Mouse (Mus musculus) embryonic facial prominence, embryonic 12.5 days (tissue): ENCODE data around the gene Adamts3. TPM values are rescaled to one million over a fixed set of nuclear protein-coding genes. Genes with fewer than 3 reads are reported as not detected.

Source experiments
- ATAC-seq: fragments of 200-750 bp; cut with Nextera tagmentation; 2 replicates; pipeline ENCODE4 v1.8.0; 2017; ENCODE audit not compliant: insufficient number of reproducible peaks, insufficient read depth, low FRiP score, low TSS enrichment
- H3K27ac ChIP-seq: fragments of 300-500 bp; sonication (generic); 2 replicates; pipeline ENCODE4 v1.5.1; 2016; ENCODE audit warnings: mild to moderate bottlenecking
- H3K27me3 ChIP-seq: fragments of 300-500 bp; sonication (generic); 2 replicates; pipeline ENCODE4 v1.6.1; 2016; ENCODE audit warnings: mild to moderate bottlenecking, moderate library complexity
- H3K36me3 ChIP-seq: fragments of 300-500 bp; sonication (generic); 2 replicates; pipeline ENCODE4 v1.6.1; 2016; ENCODE audit warnings: mild to moderate bottlenecking
- H3K4me1 ChIP-seq: fragments of 300-500 bp; sonication (generic); 2 replicates; pipeline ENCODE4 v1.6.1; 2016
- H3K4me2 ChIP-seq: fragments of 300-500 bp; sonication (generic); replicated peaks from 2 replicates; pipeline ENCODE4 v1.6.1; 2016; ENCODE audit warnings: mild to moderate bottlenecking, moderate library complexity
- H3K4me3 ChIP-seq: fragments of 300-500 bp; sonication (generic); 2 replicates; pipeline ENCODE4 v1.5.1; 2016; ENCODE audit warnings: mild to moderate bottlenecking
- H3K9ac ChIP-seq: fragments of 300-500 bp; sonication (generic); 2 replicates; pipeline ENCODE4 v1.6.1; 2016; ENCODE audit warnings: mild to moderate bottlenecking, moderate library complexity
- H3K9me3 ChIP-seq: fragments of 300-500 bp; sonication (generic); 2 replicates; pipeline ENCODE4 v1.6.1; 2016; ENCODE audit warnings: mild to moderate bottlenecking, moderate library complexity
- WGBS: fragments of 180-500 bp; shearing (Covaris S2); methylation state at CpG from one replicate; pipeline ENCODE4 v1.1.7; 2016; 5-methylcytosine and 5-hydroxymethylcytosine counted together
- polyA plus RNA-seq: library from polyadenylated mRNA; unstranded; fragments of >200 nt; fragmentation: Nextera tagmentation; extraction: Ambion mirVana; gene quantifications from 2 replicates; pipeline ENCODE4 v1.2.1, GENCODE M21; 2016

Adamts3 gene
- polyA plus RNA-seq, 1 experiment from 2014 or later: 6.7 TPM

- no peaks in the 10 kb centered on the region for H3K9me3 ChIP-seq
- ATAC-seq: peak; percentile 39; the same call in 1 of the 2 replicates
- no peak overlapping the region for H3K4me2 ChIP-seq
- 0 out of 2 replicates have a peak, but pooled peaks cover 5% of the 10 kb centered on the region for H3K36me3 ChIP-seq
- no peak overlapping the region for H3K4me3 ChIP-seq
- H3K27ac ChIP-seq: no peak overlapping the region
- H3K4me1 ChIP-seq: peaks cover 4% of the 10 kb centered on the region; the same call in 1 of the 2 replicates
- H3K27me3 ChIP-seq: no peaks in the 10 kb centered on the region
- WGBS: 82% methylated on average over 9 of the region's 9 CpGs
- no peak overlapping the region for H3K9ac ChIP-seq
These were observed 181.7 kb downstream of the Adamts3 start for GRCm38 (mm10) chr5:89701241-89702007.

GRCm38 (mm10) chr5:89687826-89688225 lies 195.3 kb downstream of the Adamts3 start:
- 85% methylated on average over 1 of the region's 1 CpGs for WGBS
- no peaks in the 10 kb centered on the region for H3K27me3 ChIP-seq
- no peak overlapping the region for H3K9ac ChIP-seq
- H3K4me1 ChIP-seq: no peaks in the 10 kb centered on the region
- no peak for ATAC-seq
- no peak overlapping the region for H3K4me3 ChIP-seq
- no peak overlapping the region for H3K27ac ChIP-seq
- H3K9me3 ChIP-seq: no peaks in the 10 kb centered on the region
- H3K4me2 ChIP-seq: no peak overlapping the region
- no peaks in the 10 kb centered on the region for H3K36me3 ChIP-seq

GRCm38 (mm10) chr5:89679871-89680536 lies 203.1 kb downstream of the Adamts3 start:
- H3K4me2 ChIP-seq: no peak overlapping the region
- 63% methylated on average over 5 of the region's 5 CpGs for WGBS

DNA sequence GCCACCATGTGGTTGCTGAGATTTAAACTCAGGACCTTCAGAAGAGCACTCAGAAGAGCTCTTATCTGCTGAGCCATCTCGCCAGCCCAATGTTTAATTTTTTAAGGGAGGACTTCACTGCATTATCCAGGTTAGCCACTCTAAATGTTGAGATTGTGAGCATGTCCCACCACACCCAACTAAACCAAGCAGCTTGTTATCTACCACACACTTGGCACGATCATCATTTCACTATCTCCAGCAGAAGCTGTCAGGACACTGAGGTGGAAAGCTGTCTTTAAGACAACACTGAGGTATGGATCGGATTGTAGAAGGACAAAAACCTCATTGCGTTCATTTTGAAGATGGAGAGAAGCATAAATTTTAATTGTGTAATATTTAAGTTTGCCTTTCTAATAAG lies 205.0 kb downstream of the Adamts3 start:
- Histone ChIP-seq H3K9ac (no peak overlapping the region), H3K27me3 (no peaks in the 10 kb centered on the region), H3K27ac (no peak overlapping the region), H3K9me3 (no peaks in the 10 kb centered on the region), H3K4me3 (no peak overlapping the region), H3K4me1 (no peaks in the 10 kb centered on the region), H3K4me2 (no peak overlapping the region), H3K36me3 (0 out of 2 replicates have a peak, but pooled peaks cover 3% of the 10 kb centered on the region)
- no peak for ATAC-seq
- WGBS: 92% methylated on average over 4 of the region's 4 CpGs

More at GRCm38 (mm10) chr5:89679871-89680536, 203.1 kb downstream of the Adamts3 start:
- Histone ChIP-seq H3K4me1 (no peaks in the 10 kb centered on the region), H3K9me3 (no peaks in the 10 kb centered on the region), H3K9ac (no peak overlapping the region), H3K4me3 (no peak overlapping the region), H3K36me3 (0 out of 2 replicates have a peak, but pooled peaks cover 3% of the 10 kb centered on the region), H3K27me3 (no peaks in the 10 kb centered on the region), H3K27ac (no peak overlapping the region)
- ATAC-seq: no peak

DNA sequence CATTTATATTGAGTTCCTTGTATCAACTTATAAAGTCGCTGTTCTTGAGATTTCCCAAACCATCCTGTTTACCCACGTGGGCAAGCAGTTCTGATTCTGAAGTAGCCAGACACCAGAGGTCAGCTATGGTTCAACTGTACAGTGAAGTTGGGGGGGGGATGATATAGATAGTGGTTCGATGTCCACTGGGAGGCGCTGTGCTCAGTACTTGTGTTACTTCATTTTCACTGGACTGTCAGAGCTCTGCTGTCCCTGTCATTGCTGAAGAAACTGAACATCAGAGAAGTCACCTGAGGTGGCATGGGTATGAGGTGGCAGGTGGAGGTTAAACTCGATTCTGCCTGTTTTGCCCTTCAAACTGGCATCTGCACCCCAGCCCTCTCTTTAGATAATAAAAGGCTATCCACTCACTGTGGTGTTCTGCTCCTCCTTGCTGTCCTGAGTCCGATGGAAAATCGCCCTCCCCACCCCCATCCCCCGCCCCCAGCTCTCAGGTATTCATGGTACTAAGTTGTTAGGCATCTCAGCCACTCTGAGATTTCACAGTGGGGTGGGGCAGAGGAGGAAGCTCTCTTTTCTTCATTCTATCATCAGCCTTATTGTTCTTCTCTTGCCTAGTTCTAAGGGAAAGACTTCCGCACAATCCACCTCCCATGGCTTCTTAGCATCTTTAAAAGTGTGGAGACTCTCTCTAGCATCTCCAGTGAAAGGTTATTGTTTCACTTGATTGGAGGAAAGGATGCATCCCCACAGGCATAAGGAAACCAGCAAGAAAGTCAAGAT lies 208.9 kb downstream of the Adamts3 start:
- Histone ChIP-seq H3K36me3 (0 out of 2 replicates have a peak, but pooled peaks cover 3% of the 10 kb centered on the region), H3K27ac (no peak overlapping the region), H3K4me3 (no peak overlapping the region), H3K9ac (no peak overlapping the region), H3K4me1 (no peaks in the 10 kb centered on the region), H3K27me3 (no peaks in the 10 kb centered on the region), H3K4me2 (no peak overlapping the region), H3K9me3 (no peaks in the 10 kb centered on the region)
- WGBS: 77% methylated on average over 9 of the region's 9 CpGs
- no peak for ATAC-seq

DNA sequence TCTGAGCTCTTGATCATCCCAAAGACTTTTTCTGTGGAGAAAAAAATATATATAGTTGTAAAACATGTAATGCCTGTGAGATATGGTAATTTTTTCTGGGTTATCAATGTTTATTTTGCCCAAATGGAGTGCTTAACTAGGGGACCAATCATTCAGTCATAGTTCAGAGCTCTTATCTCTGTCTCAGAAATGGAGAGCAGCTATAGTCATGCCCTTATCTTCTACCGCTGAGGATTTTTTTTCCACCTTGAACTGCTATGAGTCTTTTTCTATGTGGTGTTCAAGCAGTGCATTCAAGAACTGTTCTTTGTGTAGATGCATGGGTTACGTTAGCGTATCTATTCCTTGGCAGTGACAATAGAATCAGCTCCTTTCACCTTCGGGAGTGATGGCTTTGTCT lies 210.2 kb downstream of the Adamts3 start:
- Histone ChIP-seq H3K4me2 (no peak overlapping the region), H3K36me3 (0 out of 2 replicates have a peak, but pooled peaks cover 3% of the 10 kb centered on the region), H3K4me1 (no peaks in the 10 kb centered on the region), H3K27ac (no peak overlapping the region), H3K9me3 (no peaks in the 10 kb centered on the region), H3K9ac (no peak overlapping the region), H3K4me3 (no peak overlapping the region), H3K27me3 (no peaks in the 10 kb centered on the region)
- ATAC-seq: no peak
- 86% methylated on average over 4 of the region's 4 CpGs for WGBS

GRCm38 (mm10) chr5:89654327-89654726 lies 228.8 kb downstream of the Adamts3 start:
- 95% methylated on average over 1 of the region's 1 CpGs for WGBS
- H3K36me3 ChIP-seq: no peaks in the 10 kb centered on the region
- ATAC-seq: no peak
- H3K9ac ChIP-seq: no peak overlapping the region
- no peak overlapping the region for H3K27ac ChIP-seq
- no peaks in the 10 kb centered on the region for H3K27me3 ChIP-seq
- H3K4me1 ChIP-seq: no peaks in the 10 kb centered on the region
- H3K4me3 ChIP-seq: no peak overlapping the region
- H3K9me3 ChIP-seq: no peaks in the 10 kb centered on the region
- H3K4me2 ChIP-seq: no peak overlapping the region

GRCm38 (mm10) chr5:89653862-89654261 lies 229.3 kb downstream of the Adamts3 start:
- ATAC-seq: no peak
- Histone ChIP-seq H3K27me3 (no peaks in the 10 kb centered on the region), H3K9me3 (no peaks in the 10 kb centered on the region), H3K36me3 (no peaks in the 10 kb centered on the region), H3K4me1 (no peaks in the 10 kb centered on the region), H3K4me2 (no peak overlapping the region), H3K27ac (no peak overlapping the region), H3K4me3 (no peak overlapping the region), H3K9ac (no peak overlapping the region)
- 74% methylated on average over 2 of the region's 2 CpGs for WGBS

DNA sequence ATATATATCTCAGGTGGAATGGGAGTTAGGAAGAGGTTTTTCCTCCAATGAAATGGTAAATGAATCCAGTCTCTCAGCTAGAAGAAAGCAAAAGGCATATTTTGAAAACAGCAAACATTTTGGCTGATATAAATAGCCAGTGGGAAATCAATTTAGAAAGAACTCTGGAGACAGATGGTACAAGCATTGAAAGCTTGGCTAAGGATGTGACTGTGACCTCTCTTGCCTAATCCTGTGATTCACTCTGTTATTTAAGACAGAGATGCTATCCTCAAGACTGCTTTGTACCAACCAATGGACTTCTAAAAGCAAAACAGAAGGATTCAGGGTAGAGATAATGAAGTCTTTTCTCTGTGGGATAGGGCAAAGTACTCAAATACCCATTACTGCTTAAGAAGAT lies 236.2 kb downstream of the Adamts3 start:
- no peak overlapping the region for H3K27ac ChIP-seq
- no peak overlapping the region for H3K4me3 ChIP-seq
- H3K36me3 ChIP-seq: no peaks in the 10 kb centered on the region
- no peak overlapping the region for H3K4me2 ChIP-seq
- no peaks in the 10 kb centered on the region for H3K9me3 ChIP-seq
- no peak overlapping the region for H3K9ac ChIP-seq
- ATAC-seq: no peak
- H3K27me3 ChIP-seq: no peaks in the 10 kb centered on the region
- H3K4me1 ChIP-seq: no peaks in the 10 kb centered on the region

GRCm38 (mm10) chr5:89635434-89635833 lies 247.7 kb downstream of the Adamts3 start:
- Histone ChIP-seq H3K4me1 (no peaks in the 10 kb centered on the region), H3K27ac (no peak overlapping the region), H3K4me2 (no peak overlapping the region), H3K36me3 (no peaks in the 10 kb centered on the region), H3K9ac (no peak overlapping the region), H3K27me3 (no peaks in the 10 kb centered on the region), H3K9me3 (no peaks in the 10 kb centered on the region), H3K4me3 (no peak overlapping the region)
- no peak for ATAC-seq
- WGBS: 84% methylated on average over 2 of the region's 2 CpGs

DNA sequence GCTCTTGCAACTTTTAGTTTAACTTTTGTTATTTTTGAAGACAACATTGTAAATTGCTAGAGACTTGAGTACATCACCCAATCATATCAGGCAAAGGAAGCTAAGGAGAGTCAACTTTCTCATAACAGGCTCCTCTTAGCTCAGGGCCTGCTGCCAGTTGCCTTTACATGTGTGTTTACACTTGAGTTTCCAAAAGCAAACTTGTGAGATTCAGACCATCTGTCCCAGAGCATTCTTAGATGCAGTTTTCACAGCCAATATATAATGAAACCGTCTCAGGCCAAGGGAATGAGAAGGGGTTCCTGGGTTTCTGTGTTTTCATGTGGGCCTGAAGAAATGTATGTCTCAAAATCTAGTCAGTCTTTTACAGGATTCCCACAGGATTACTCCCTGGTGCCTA lies 251.5 kb downstream of the Adamts3 start:
- no peak overlapping the region for H3K4me2 ChIP-seq
- H3K27me3 ChIP-seq: no peaks in the 10 kb centered on the region
- H3K4me1 ChIP-seq: no peaks in the 10 kb centered on the region
- no peak for ATAC-seq
- H3K27ac ChIP-seq: no peak overlapping the region
- no peak overlapping the region for H3K4me3 ChIP-seq
- H3K36me3 ChIP-seq: no peaks in the 10 kb centered on the region
- H3K9me3 ChIP-seq: no peaks in the 10 kb centered on the region
- WGBS: 52% methylated on average over 1 of the region's 1 CpGs
- no peak overlapping the region for H3K9ac ChIP-seq
